Mouse (Mus musculus) ES-E14 (cell line): Measurements from ENCODE around the gene Ndufv1.

Experiments
- MAFK ChIP-seq: IDR thresholded peaks from 2 replicates; pipeline ENCODE4 v1.6.1; 2014; ENCODE audit warnings: mild to moderate bottlenecking, low read depth, low read length, inconsistent platforms; ENCODE audit not compliant: insufficient read depth
- ZC3H11A ChIP-seq: IDR thresholded peaks from 2 replicates; pipeline ENCODE4 v1.6.1; 2012; ENCODE audit warnings: low read depth, mild to moderate bottlenecking, inconsistent platforms, low read length, borderline replicate concordance
- ZNF384 ChIP-seq: IDR thresholded peaks from 2 replicates; pipeline ENCODE4 v1.6.1; 2012; ENCODE audit warnings: low read depth, low read length, inconsistent platforms

DNA sequence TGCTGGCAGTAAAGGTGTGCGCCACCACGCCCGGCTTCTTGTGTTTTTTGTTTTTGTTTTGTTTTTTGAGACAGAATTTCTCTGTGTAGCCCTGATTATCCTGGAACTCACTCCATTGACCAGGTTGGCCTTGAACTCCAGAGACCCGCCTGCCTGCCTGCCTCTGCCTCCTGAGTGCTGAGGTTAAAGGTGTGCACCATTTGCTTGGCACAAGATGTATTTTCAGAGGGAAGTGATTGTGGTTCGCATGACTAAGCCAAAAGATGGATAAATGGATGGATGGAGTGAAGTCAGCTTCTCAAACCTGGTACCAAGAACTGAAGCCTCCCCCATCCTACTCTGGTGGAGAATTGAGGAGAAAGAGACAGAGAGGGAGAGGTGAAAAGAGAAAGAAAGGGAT is 42.0 kb upstream of the Ndufv1 start:
- no peak for TF ChIP-seq MAFK
- no peak for TF ChIP-seq ZNF384
- TF ChIP-seq ZC3H11A: no peak
